Mouse (Mus musculus): Measurements from ENCODE around the gene Nos2. TPM values are rescaled to one million over a fixed set of nuclear protein-coding genes. Genes with fewer than 3 reads are reported as not detected.

Gene Nos2
- total and polyA plus RNA-seq, 3 experiments: not detected

DNA sequence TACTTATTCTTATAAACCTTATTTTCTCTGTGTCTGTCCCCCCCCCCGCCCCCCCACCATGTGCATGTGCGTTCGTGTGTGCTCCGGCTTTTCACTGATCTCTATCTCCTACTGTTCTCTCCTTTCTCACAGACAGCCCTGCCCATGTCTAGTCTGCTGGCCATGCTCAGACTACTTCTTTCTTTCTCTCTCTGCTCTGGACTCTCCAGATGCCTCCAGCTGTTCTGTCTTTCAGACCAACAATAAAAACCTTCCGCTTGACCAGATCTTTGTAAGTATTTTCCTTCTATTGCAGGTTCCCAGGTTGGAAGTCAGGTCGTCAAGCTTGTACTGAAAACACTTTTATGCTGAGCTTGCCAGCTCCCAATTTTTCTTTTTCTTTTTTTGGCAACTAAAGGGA lies 78.5 kb downstream of the Nos2 start:
- peaks cover 3% of the 10 kb centered on the region; the same call in 1 of the 2 replicates for H3K9me3 ChIP-seq (replicated peaks)
- ATAC-seq (ENCODE audit: extremely low read depth, insufficient number of reproducible peaks, low FRiP score, poor library complexity, severe bottlenecking): no peak
- no peaks in the 10 kb centered on the region for H3K27me3 ChIP-seq (ENCODE audit: insufficient read depth, low read length)
- peaks cover 34% of the 10 kb centered on the region for H3K4me1 ChIP-seq (ENCODE audit: insufficient read depth, low read depth, low read length)
- DNase-seq (ENCODE audit: low spot score): no peak
- no peaks in the 10 kb centered on the region for H3K36me3 ChIP-seq (replicated peaks)
- no peak overlapping the region for H3K4me3 ChIP-seq (ENCODE audit: low read depth, low read length)
- no peak for TF ChIP-seq CTCF (IDR thresholded peaks at IDR 0.05; ENCODE audit: low read depth, low read length)
- TF ChIP-seq GATA2 (IDR thresholded peaks at IDR 0.05; ENCODE audit: borderline replicate concordance, low read depth, low read length): no peak
- no peak for TF ChIP-seq TAL1 (conservative IDR thresholded peaks at IDR 0.05; ENCODE audit: low read depth, low read length)
- no peak for TF ChIP-seq POLR2AphosphoS5 (IDR thresholded peaks at IDR 0.05; ENCODE audit: insufficient replicate concordance, low read depth, low read length)
- no peak for TF ChIP-seq GATA1 (IDR thresholded peaks at IDR 0.05; ENCODE audit: borderline replicate concordance, low read length)

DNA sequence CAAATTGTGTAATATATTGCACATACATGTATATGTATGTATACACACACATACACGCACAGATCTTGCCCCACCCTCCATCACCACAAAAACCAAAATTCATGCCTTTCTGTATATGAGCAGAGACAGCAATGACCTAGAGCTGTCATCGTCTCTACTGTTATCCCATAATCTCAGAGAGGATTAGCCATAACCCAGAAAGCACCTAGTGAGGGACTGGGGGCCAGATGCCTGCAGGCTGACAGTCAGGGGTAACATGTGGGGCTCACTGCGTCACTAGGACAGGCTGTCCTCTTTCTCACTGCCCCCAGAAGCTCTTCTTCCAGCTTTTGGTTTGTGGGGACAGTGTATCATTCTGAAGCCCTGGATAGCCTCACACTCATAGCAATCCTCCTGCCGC lies 81.3 kb downstream of the Nos2 start:
- TF ChIP-seq GATA1 (IDR thresholded peaks at IDR 0.05; ENCODE audit: borderline replicate concordance, low read length) (no peak), GATA2 (IDR thresholded peaks at IDR 0.05; ENCODE audit: borderline replicate concordance, low read depth, low read length) (no peak), TAL1 (conservative IDR thresholded peaks at IDR 0.05; ENCODE audit: low read depth, low read length) (no peak), POLR2AphosphoS5 (IDR thresholded peaks at IDR 0.05; ENCODE audit: insufficient replicate concordance, low read depth, low read length) (no peak), CTCF (IDR thresholded peaks at IDR 0.05; ENCODE audit: low read depth, low read length) (no peak)
- Histone ChIP-seq H3K4me3 (ENCODE audit: low read depth, low read length) (no peak overlapping the region), H3K4me1 (ENCODE audit: insufficient read depth, low read depth, low read length) (peaks cover 59% of the 10 kb centered on the region), H3K27me3 (ENCODE audit: insufficient read depth, low read length) (no peaks in the 10 kb centered on the region), H3K36me3 (replicated peaks) (no peaks in the 10 kb centered on the region), H3K9me3 (replicated peaks) (peaks cover 3% of the 10 kb centered on the region; the same call in 1 of the 2 replicates)
- ATAC-seq (ENCODE audit: extremely low read depth, insufficient number of reproducible peaks, low FRiP score, poor library complexity, severe bottlenecking): no peak
- no peak for DNase-seq (ENCODE audit: low spot score)

DNA sequence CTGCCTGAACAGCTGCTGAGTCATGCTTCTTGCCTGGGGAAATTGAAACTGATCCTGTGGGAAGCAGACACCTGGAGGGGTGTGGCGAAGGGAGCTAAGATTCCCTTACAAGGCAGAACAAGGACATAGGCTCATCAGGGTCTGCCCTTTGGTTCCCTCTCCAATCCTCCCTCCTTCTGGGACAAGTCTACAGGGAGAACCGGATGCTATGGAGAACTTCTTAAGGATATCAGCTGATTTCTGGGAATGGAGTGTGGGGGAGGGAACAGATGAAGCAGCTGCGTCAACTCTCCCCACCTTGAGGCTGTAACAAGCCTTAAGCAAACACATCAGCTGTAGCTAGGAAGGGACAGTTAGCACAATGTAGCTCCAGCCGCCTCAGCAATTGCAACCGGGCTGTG lies 82.0 kb downstream of the Nos2 start:
- DNase-seq (ENCODE audit: low spot score) (no peak), ATAC-seq (ENCODE audit: extremely low read depth, insufficient number of reproducible peaks, low FRiP score, poor library complexity, severe bottlenecking) (0 out of 2 replicates have a peak, but pooled peaks have one; percentile 5)
- Histone ChIP-seq H3K36me3 (replicated peaks) (no peaks in the 10 kb centered on the region), H3K4me3 (ENCODE audit: low read depth, low read length) (peak overlapping the region; percentile 10; the same call in 1 of the 2 replicates), H3K27me3 (ENCODE audit: insufficient read depth, low read length) (no peaks in the 10 kb centered on the region), H3K9me3 (replicated peaks) (peaks cover 2% of the 10 kb centered on the region; the same call in 1 of the 2 replicates), H3K4me1 (ENCODE audit: insufficient read depth, low read depth, low read length) (peaks cover 60% of the 10 kb centered on the region)
- TF ChIP-seq GATA2 (IDR thresholded peaks at IDR 0.05; ENCODE audit: borderline replicate concordance, low read depth, low read length): no peak
- no peak for TF ChIP-seq CTCF (IDR thresholded peaks at IDR 0.05; ENCODE audit: low read depth, low read length)
- TF ChIP-seq POLR2AphosphoS5 (IDR thresholded peaks at IDR 0.05; ENCODE audit: insufficient replicate concordance, low read depth, low read length): no peak
- TF ChIP-seq GATA1 (IDR thresholded peaks at IDR 0.05; ENCODE audit: borderline replicate concordance, low read length): no peak
- no peak for TF ChIP-seq TAL1 (conservative IDR thresholded peaks at IDR 0.05; ENCODE audit: low read depth, low read length)

DNA sequence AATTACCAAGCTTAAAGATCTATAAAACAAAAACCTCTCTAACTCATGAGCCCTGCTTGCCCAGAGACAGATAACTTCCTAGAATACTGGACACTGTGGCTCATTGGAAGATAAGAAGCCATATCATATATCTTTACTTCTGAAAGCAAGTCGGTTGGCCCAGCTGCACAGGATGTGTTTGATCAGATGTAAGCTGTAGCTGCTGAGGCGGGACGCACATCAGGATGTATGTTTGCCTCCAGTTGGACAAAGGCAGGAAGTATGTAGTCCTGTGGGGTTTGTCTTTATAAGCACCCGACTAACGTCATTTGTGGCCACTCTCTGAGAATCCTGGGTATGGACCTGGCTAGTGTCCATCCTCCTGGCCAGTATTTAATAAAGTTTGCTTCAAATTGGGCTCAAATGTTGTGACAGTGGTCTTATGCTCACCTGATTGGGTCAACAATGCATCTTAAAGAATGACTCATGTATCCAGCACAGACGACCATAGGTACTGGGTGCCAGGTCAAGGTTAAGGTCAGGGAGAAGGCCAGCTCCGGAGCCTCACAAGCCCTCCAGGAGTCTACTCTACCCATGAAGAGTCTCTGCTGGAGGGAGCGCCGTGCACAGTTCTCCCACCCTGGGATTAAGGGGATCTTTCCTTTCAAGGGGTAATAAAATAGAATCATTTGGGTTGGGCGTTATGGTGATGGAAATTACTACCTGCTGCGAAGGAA lies 82.6 kb downstream of the Nos2 start:
- Histone ChIP-seq H3K27me3 (ENCODE audit: insufficient read depth, low read length) (no peaks in the 10 kb centered on the region), H3K9me3 (replicated peaks) (no peaks in the 10 kb centered on the region), H3K36me3 (replicated peaks) (no peaks in the 10 kb centered on the region), H3K4me1 (ENCODE audit: insufficient read depth, low read depth, low read length) (peaks cover 67% of the 10 kb centered on the region), H3K4me3 (ENCODE audit: low read depth, low read length) (no peak overlapping the region; the same call in 1 of the 2 replicates)
- no peak for DNase-seq (ENCODE audit: low spot score)
- TF ChIP-seq TAL1 (conservative IDR thresholded peaks at IDR 0.05; ENCODE audit: low read depth, low read length) (no peak), CTCF (IDR thresholded peaks at IDR 0.05; ENCODE audit: low read depth, low read length) (no peak), POLR2AphosphoS5 (IDR thresholded peaks at IDR 0.05; ENCODE audit: insufficient replicate concordance, low read depth, low read length) (no peak), GATA2 (IDR thresholded peaks at IDR 0.05; ENCODE audit: borderline replicate concordance, low read depth, low read length) (no peak), GATA1 (IDR thresholded peaks at IDR 0.05; ENCODE audit: borderline replicate concordance, low read length) (no peak)
- peak; percentile 74 for ATAC-seq (ENCODE audit: extremely low read depth, insufficient number of reproducible peaks, low FRiP score, poor library complexity, severe bottlenecking)

DNA sequence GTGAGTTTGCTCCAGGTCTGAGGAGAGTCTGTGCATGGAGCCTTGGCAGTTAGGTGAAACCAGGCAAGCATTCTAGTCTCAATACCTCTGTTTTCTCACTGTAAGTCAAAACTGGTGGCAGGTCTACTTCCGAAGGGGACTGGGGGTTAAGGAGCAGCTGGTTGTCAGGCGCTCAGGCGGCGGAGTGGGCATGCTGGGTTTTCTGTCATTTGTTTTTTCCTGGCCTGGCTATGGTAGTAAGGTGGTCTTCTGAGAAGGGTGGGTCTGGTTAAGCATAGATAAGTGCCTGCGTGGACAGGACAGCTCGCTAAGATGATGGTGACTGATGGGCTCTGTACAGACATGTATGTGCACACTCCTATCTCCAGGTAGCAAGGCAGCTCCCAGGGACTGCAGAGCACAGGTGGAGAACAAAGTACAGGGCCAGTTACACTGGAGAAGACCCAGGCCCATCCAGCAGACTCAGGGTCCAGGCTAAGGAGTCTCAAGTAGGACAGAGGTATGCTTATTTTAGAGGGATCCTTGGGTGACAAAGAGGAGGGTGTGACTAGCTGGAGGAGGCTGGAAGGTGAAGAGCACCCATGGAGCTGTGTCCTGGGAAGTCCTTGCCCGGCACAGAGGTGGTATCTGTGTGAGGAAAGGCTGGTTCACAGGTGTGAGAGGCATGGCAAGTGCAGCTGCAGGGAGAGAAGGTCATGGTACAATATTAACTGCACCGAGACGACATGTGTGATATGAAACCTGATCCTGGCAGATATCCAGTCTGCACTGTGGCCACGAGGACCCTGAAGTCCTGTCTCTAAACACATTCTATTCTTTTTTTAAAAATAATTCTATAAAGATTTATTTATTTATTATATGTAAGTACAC lies 83.4 kb downstream of the Nos2 start:
- Histone ChIP-seq H3K4me3 (ENCODE audit: low read depth, low read length) (peak overlapping the region; percentile 27; the same call in 1 of the 2 replicates), H3K9me3 (replicated peaks) (no peaks in the 10 kb centered on the region), H3K4me1 (ENCODE audit: insufficient read depth, low read depth, low read length) (peaks cover 67% of the 10 kb centered on the region), H3K27me3 (ENCODE audit: insufficient read depth, low read length) (no peaks in the 10 kb centered on the region), H3K36me3 (replicated peaks) (no peaks in the 10 kb centered on the region)
- ATAC-seq (ENCODE audit: extremely low read depth, insufficient number of reproducible peaks, low FRiP score, poor library complexity, severe bottlenecking) (no peak), DNase-seq (ENCODE audit: low spot score) (no peak)
- no peak for TF ChIP-seq CTCF (IDR thresholded peaks at IDR 0.05; ENCODE audit: low read depth, low read length)
- TF ChIP-seq GATA1 (IDR thresholded peaks at IDR 0.05; ENCODE audit: borderline replicate concordance, low read length): no peak
- TF ChIP-seq TAL1 (conservative IDR thresholded peaks at IDR 0.05; ENCODE audit: low read depth, low read length): no peak
- no peak for TF ChIP-seq GATA2 (IDR thresholded peaks at IDR 0.05; ENCODE audit: borderline replicate concordance, low read depth, low read length)
- TF ChIP-seq POLR2AphosphoS5 (IDR thresholded peaks at IDR 0.05; ENCODE audit: insufficient replicate concordance, low read depth, low read length): no peak
